Mouse (Mus musculus) testis, adult 2 months (tissue): ENCODE measurements at regions not wholly inside any gene's neighbourhood (a gene's known extent, or its start where the extent isn't known, plus 50 kb on each side); places are given as distances from the start of the nearest gene placed in this dataset.

Source experiments
- CTCF ChIP-seq: fragments of 200-500 bp; IDR thresholded peaks from 2 replicates; pipeline ENCODE4 v1.5.1; 2012; ENCODE audit warnings: low read depth, mild to moderate bottlenecking, inconsistent platforms, low read length, moderate library complexity; ENCODE audit not compliant: control insufficient read depth, insufficient read depth, insufficient replicate concordance
- POLR2A ChIP-seq: fragments of 200-500 bp; IDR thresholded peaks from 2 replicates; pipeline ENCODE4 v1.6.1; 2012; ENCODE audit warnings: low read depth, mild to moderate bottlenecking, inconsistent platforms, low read length, moderate library complexity; ENCODE audit not compliant: control insufficient read depth

- TF ChIP-seq CTCF = no peak
- TF ChIP-seq POLR2A = no peak
Observed at GRCm38 (mm10) chr8:113389504-113389903, 245.9 kb upstream of the Mon1b start.
